Mouse (Mus musculus): ENCODE measurements at regions not wholly inside any gene's neighbourhood (a gene's known extent, or its start where the extent isn't known, plus 50 kb on each side); places are given as distances from the start of the nearest gene placed in this dataset.
"Not testable (repeated sequence)": the region's sequence is repeated elsewhere in the genome, so short reads cannot be mapped to it uniquely, and the experiment has no call there.

DNA sequence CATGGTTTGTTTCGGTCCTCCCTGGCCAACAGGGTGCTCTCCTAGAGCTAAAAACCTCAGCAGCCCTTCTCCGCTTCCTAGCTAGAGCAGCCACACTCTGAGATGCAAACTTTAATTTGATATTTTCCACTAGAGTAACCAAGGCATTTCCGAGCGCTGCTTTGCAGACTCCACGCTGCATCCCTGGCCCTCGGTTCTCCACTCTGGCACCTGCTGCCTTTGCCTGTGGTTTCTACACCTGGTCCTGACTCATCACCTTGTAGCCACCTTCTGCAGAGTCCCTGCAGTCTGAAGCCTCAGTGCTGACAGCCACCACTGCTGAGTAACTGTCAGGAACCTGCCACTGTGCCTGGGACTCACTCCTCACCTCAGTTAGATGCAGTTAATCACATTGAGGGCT is 124.5 kb downstream of the Suds3 start:
- no peak for DNase-seq (ENCODE audit: low spot score)
- H3K9me3 ChIP-seq (ENCODE audit: control insufficient read depth, low read length) = no peaks in the 10 kb centered on the region

DNA sequence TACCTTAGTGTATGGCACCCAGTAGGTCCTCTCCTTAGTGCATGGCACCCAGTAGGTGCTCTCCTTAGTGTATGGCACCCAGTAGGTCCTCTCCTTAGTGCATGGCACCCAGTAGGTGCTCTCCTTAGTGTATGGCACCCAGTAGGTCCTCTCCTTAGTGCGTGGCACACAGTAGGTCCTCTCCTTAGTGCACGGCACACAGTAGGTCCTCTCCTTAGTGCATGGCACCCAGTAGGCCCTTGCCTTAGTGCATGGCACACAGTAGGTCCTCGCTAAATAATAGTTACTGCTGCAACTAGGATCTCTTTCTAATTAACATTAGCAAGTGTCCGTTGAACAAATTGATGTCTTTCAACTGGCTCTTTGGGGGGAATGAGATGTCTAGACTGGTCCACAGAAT is 144.4 kb downstream of the Suds3 start:
- H3K4me2 ChIP-seq (replicated peaks); H3K27me3 ChIP-seq (ENCODE audit: control insufficient read depth, insufficient read depth, low read length); DNase-seq (ENCODE audit: low spot score); H3K4me1 ChIP-seq (replicated peaks; ENCODE audit: control insufficient read depth, insufficient read depth, low read length); H3K27ac ChIP-seq; H3K36me3 ChIP-seq (replicated peaks; ENCODE audit: control insufficient read depth, insufficient read depth); H3K9ac ChIP-seq; ATAC-seq (ENCODE audit: low FRiP score); H3K4me3 ChIP-seq (replicated peaks; ENCODE audit: low read length): not testable (repeated sequence)
- peaks cover 10% of the 10 kb centered on the region; the same call in 1 of the 2 replicates for H3K9me3 ChIP-seq (ENCODE audit: control insufficient read depth, low read length)
- WGBS = 88% methylated on average over 4 of the region's 4 CpGs

More for the DNA sequence above, 124.5 kb downstream of the Suds3 start:
- H3K27ac ChIP-seq = no peak overlapping the region
- H3K9ac ChIP-seq = no peak overlapping the region
- no peak overlapping the region for H3K4me2 ChIP-seq (replicated peaks)
- no peaks in the 10 kb centered on the region for H3K36me3 ChIP-seq (replicated peaks; ENCODE audit: control insufficient read depth, insufficient read depth)
- H3K27me3 ChIP-seq (ENCODE audit: control insufficient read depth, insufficient read depth, low read length) = no peaks in the 10 kb centered on the region
- H3K4me1 ChIP-seq (replicated peaks; ENCODE audit: control insufficient read depth, insufficient read depth, low read length) = no peaks in the 10 kb centered on the region
- no peak for ATAC-seq (ENCODE audit: low FRiP score)
- WGBS = 84% methylated on average over 6 of the region's 6 CpGs
- no peak overlapping the region for H3K4me3 ChIP-seq (replicated peaks; ENCODE audit: low read length)

DNA sequence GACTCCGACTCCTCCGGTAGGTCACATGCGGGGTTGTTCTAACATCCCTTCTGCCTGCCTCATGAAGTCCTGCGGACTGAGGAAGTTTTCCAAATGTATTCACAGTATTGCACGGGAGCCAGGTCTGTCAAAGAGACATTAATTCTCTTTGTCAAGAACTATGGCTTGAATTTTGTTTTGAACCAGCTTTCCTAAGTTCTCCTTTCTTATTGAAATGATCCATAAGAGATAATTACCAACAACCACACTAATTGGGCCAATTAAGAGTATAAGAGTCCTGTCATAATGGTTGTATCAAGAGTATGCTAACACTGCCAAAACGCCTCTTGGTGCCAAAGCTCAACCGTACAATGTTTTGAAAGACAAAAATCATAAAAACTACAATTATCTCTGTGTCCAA is 151.7 kb downstream of the Suds3 start:
- WGBS = 66% methylated on average over 7 of the region's 7 CpGs
- no peak overlapping the region for H3K4me3 ChIP-seq (replicated peaks; ENCODE audit: low read length)
- no peak overlapping the region for H3K9ac ChIP-seq
- H3K9me3 ChIP-seq (ENCODE audit: control insufficient read depth, low read length) = peaks cover 5% of the 10 kb centered on the region; the same call in 1 of the 2 replicates
- no peaks in the 10 kb centered on the region for H3K4me1 ChIP-seq (replicated peaks; ENCODE audit: control insufficient read depth, insufficient read depth, low read length)
- H3K27me3 ChIP-seq (ENCODE audit: control insufficient read depth, insufficient read depth, low read length) = no peaks in the 10 kb centered on the region
- no peak for DNase-seq (ENCODE audit: low spot score)
- no peaks in the 10 kb centered on the region for H3K36me3 ChIP-seq (replicated peaks; ENCODE audit: control insufficient read depth, insufficient read depth)
- H3K4me2 ChIP-seq (replicated peaks) = no peak overlapping the region
- no peak overlapping the region for H3K27ac ChIP-seq
- ATAC-seq (ENCODE audit: low FRiP score) = no peak

DNA sequence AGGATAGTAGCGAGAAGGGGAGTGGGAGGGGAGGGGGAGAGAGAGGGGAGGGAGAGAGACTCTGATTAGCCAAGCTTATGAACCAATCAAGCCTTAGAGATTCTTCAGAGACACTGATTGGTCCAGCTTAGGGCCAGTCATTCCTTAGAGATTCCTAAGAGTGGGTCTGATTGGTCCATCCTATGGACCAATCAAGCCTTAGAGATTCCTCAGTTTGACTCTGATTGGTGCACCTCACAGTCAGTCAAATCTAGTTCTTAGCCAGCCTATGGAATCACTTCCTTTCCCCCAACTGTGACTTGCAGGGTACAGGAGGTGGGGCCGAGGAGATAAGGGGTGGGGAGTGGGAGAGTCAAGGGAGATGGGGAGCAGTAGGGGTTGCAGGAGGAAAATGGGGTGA is 152.8 kb downstream of the Suds3 start:
- Histone ChIP-seq H3K4me2 (replicated peaks) (no peak overlapping the region), H3K9me3 (ENCODE audit: control insufficient read depth, low read length) (peaks cover 5% of the 10 kb centered on the region; the same call in 1 of the 2 replicates), H3K36me3 (replicated peaks; ENCODE audit: control insufficient read depth, insufficient read depth) (no peaks in the 10 kb centered on the region), H3K9ac (no peak overlapping the region), H3K4me3 (replicated peaks; ENCODE audit: low read length) (no peak overlapping the region), H3K27ac (no peak overlapping the region), H3K27me3 (ENCODE audit: control insufficient read depth, insufficient read depth, low read length) (no peaks in the 10 kb centered on the region), H3K4me1 (replicated peaks; ENCODE audit: control insufficient read depth, insufficient read depth, low read length) (no peaks in the 10 kb centered on the region)
- DNase-seq (ENCODE audit: low spot score) = no peak
- 86% methylated on average over 2 of the region's 2 CpGs for WGBS
- no peak for ATAC-seq (ENCODE audit: low FRiP score)

DNA sequence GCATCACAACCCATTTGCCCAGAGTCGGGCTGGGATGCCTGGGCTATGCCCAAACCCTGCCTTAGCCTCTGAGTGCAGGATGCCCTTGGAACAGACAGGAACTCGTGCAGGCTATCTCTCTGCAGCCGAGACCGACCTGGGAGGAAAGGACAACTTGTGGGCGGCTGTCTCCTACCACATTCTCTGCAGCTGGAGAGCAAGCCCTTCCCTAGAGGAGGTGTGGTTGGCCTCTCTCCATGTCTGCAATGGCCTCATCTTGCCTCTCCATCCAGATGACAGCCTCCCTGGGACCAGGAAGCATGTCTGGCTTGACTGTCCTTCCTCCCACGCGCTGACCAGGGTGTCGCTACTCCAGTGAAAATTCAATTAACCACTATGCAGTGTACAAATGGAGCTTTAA is 155.9 kb downstream of the Suds3 start:
- Histone ChIP-seq H3K27ac (no peak overlapping the region), H3K27me3 (ENCODE audit: control insufficient read depth, insufficient read depth, low read length) (no peaks in the 10 kb centered on the region), H3K36me3 (replicated peaks; ENCODE audit: control insufficient read depth, insufficient read depth) (no peaks in the 10 kb centered on the region), H3K4me3 (replicated peaks; ENCODE audit: low read length) (no peak overlapping the region), H3K9ac (no peak overlapping the region), H3K4me1 (replicated peaks; ENCODE audit: control insufficient read depth, insufficient read depth, low read length) (no peaks in the 10 kb centered on the region), H3K4me2 (replicated peaks) (no peak overlapping the region), H3K9me3 (ENCODE audit: control insufficient read depth, low read length) (peaks cover 5% of the 10 kb centered on the region; the same call in 1 of the 2 replicates)
- DNase-seq (ENCODE audit: low spot score) (no peak), ATAC-seq (ENCODE audit: low FRiP score) (no peak)
- WGBS = 83% methylated on average over 8 of the region's 8 CpGs

DNA sequence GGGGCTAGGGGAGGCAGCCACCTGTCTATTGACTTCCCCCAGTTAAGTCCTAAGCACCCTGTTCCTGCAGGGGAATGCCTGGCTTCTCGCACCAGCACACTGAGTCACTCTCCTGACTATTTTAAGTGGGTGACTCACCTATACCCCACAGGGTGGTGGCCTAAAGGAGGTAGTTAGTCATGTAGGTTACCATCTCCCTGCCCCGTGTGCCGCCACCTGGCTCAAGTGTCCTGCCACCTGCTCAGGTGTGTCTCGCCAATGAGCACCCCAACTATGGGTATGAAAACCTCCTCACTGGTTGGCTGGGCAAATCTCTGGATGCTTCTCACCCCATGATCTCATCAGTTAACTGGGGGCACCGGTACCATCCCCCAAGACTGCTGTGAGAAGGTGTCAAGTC is 157.8 kb downstream of the Suds3 start:
- ATAC-seq (ENCODE audit: low FRiP score) (no peak), DNase-seq (ENCODE audit: low spot score) (no peak)
- H3K27me3 ChIP-seq (ENCODE audit: control insufficient read depth, insufficient read depth, low read length) = no peaks in the 10 kb centered on the region
- H3K4me2 ChIP-seq (replicated peaks) = no peak overlapping the region
- H3K36me3 ChIP-seq (replicated peaks; ENCODE audit: control insufficient read depth, insufficient read depth) = no peaks in the 10 kb centered on the region
- peaks cover 5% of the 10 kb centered on the region; the same call in 1 of the 2 replicates for H3K9me3 ChIP-seq (ENCODE audit: control insufficient read depth, low read length)
- H3K27ac ChIP-seq = no peak overlapping the region
- no peaks in the 10 kb centered on the region for H3K4me1 ChIP-seq (replicated peaks; ENCODE audit: control insufficient read depth, insufficient read depth, low read length)
- no peak overlapping the region for H3K4me3 ChIP-seq (replicated peaks; ENCODE audit: low read length)
- no peak overlapping the region for H3K9ac ChIP-seq
- 87% methylated on average over 5 of the region's 5 CpGs for WGBS

DNA sequence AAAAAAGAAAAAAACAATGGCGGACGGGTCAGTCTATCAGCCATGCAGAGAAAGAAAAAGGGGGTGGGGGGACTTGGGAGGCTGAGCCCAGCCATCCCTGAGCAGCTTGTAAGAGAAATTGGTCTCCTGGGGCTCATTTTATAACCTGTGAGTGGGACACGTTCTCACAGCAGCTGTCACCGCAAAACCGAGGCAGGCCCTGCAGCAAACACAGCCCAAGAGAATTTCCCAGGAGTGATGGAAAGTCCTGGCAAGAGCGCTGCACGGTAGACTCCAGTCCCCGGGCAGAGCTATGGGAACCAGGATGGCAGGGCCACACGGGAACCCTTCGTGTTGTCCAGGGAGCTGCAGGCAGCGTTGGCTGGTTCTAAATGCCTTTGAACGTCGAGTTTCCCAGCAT is 159.3 kb downstream of the Suds3 start:
- DNase-seq (ENCODE audit: low spot score) (no peak), ATAC-seq (ENCODE audit: low FRiP score) (no peak)

DNA sequence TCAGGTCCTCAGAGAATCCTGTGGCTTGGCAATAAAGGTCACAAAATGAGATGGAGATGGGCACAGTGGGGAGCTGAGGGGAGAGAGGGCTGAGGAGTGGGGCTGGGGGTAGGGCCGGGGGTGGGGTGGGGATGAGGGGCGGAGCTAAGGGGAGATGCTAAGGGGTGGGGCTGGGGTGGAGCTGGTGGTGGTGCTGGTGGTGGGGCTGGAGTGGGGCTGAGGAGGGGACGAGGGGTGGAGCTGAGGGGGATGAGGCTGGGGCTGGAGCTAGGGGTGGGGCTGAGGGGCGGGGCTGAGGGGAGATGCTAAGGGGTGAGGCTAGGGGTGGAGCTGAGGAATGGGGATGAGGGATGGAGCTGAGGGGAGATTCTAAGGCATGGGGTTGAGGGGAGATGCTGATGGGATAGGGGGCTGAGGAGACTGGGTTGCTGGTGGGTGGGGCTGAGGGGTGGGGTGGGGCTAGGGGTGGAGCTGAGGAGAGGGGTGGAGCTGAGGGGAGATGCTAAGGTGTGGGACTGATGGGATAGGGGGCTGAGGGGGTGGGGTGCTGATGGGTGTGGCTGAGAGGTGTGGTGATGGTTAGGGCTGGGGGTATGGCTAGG is 165.5 kb downstream of the Suds3 start:
- DNase-seq (ENCODE audit: low spot score) (no peak), ATAC-seq (ENCODE audit: low FRiP score) (no peak)
- Histone ChIP-seq H3K27me3 (ENCODE audit: control insufficient read depth, insufficient read depth, low read length) (no peaks in the 10 kb centered on the region), H3K9ac (no peak overlapping the region), H3K27ac (no peak overlapping the region), H3K4me1 (replicated peaks; ENCODE audit: control insufficient read depth, insufficient read depth, low read length) (no peaks in the 10 kb centered on the region), H3K4me2 (replicated peaks) (no peak overlapping the region), H3K9me3 (ENCODE audit: control insufficient read depth, low read length) (no peaks in the 10 kb centered on the region), H3K36me3 (replicated peaks; ENCODE audit: control insufficient read depth, insufficient read depth) (no peaks in the 10 kb centered on the region), H3K4me3 (replicated peaks; ENCODE audit: low read length) (no peak overlapping the region)
- 11% methylated on average over 4 of the region's 4 CpGs for WGBS

More for the DNA sequence above, 159.3 kb downstream of the Suds3 start:
- Histone ChIP-seq H3K9ac (no peak overlapping the region), H3K4me3 (replicated peaks; ENCODE audit: low read length) (no peak overlapping the region), H3K9me3 (ENCODE audit: control insufficient read depth, low read length) (no peaks in the 10 kb centered on the region), H3K27ac (peak overlapping the region; percentile 41; the same call in 1 of the 2 replicates), H3K4me1 (replicated peaks; ENCODE audit: control insufficient read depth, insufficient read depth, low read length) (no peaks in the 10 kb centered on the region), H3K36me3 (replicated peaks; ENCODE audit: control insufficient read depth, insufficient read depth) (no peaks in the 10 kb centered on the region), H3K4me2 (replicated peaks) (no peak overlapping the region), H3K27me3 (ENCODE audit: control insufficient read depth, insufficient read depth, low read length) (no peaks in the 10 kb centered on the region)
- 44% methylated on average over 13 of the region's 13 CpGs for WGBS

DNA sequence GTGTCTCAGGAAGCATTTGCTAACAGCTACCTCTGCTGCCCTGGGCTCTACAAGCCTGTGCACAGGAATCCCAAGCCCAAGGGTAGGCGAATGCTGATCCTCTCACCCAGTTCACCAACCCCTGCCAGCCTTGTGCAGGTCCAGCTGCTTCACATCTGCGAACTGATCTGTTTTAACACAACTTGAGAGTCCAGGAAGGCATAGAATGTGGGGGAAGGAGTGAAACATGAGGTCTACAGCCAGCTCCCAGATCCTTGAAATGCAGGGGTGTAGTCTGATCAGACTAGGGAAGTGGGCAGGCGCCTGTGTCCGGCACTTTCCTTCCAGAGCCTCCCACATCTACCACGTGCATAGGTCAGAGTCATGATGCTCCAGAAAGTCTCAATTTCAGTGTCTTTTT is 181.3 kb downstream of the Suds3 start:
- no peaks in the 10 kb centered on the region for H3K9me3 ChIP-seq (ENCODE audit: control insufficient read depth, low read length)
- no peak overlapping the region for H3K27ac ChIP-seq
- H3K4me3 ChIP-seq (replicated peaks; ENCODE audit: low read length) = no peak overlapping the region
- WGBS = 75% methylated on average over 5 of the region's 5 CpGs
- H3K4me2 ChIP-seq (replicated peaks) = no peak overlapping the region
- no peaks in the 10 kb centered on the region for H3K4me1 ChIP-seq (replicated peaks; ENCODE audit: control insufficient read depth, insufficient read depth, low read length)
- DNase-seq (ENCODE audit: low spot score) (no peak), ATAC-seq (ENCODE audit: low FRiP score) (no peak)
- no peaks in the 10 kb centered on the region for H3K36me3 ChIP-seq (replicated peaks; ENCODE audit: control insufficient read depth, insufficient read depth)
- H3K27me3 ChIP-seq (ENCODE audit: control insufficient read depth, insufficient read depth, low read length) = no peaks in the 10 kb centered on the region
- no peak overlapping the region for H3K9ac ChIP-seq

DNA sequence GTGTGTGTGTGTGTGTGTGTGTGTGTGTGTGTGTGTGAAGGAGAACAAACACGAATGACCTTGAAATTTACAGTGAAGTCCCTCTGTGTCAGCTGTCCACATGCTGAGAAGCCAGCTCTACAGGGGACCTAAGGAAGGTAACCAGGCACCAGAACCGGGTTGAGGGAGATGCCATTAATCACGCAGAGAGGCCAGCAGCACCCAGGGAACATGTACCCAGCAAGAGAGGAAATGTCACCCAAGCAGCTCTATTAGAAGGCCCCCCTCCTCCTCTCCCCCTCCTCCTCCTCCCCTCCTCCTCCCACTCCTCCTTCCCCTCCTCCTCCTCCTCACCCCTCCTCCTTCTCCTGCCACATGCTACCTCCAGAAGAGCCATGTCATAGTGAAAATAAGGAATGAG is 181.8 kb downstream of the Suds3 start:
- Histone ChIP-seq H3K4me2 (replicated peaks) (no peak overlapping the region), H3K36me3 (replicated peaks; ENCODE audit: control insufficient read depth, insufficient read depth) (no peaks in the 10 kb centered on the region), H3K27ac (no peak overlapping the region), H3K4me1 (replicated peaks; ENCODE audit: control insufficient read depth, insufficient read depth, low read length) (no peaks in the 10 kb centered on the region), H3K9me3 (ENCODE audit: control insufficient read depth, low read length) (no peaks in the 10 kb centered on the region), H3K4me3 (replicated peaks; ENCODE audit: low read length) (no peak overlapping the region), H3K27me3 (ENCODE audit: control insufficient read depth, insufficient read depth, low read length) (no peaks in the 10 kb centered on the region), H3K9ac (no peak overlapping the region)
- 51% methylated on average over 2 of the region's 3 CpGs for whole genome bisulfite sequencing
- DNase-seq (ENCODE audit: low spot score) (no peak), ATAC-seq (ENCODE audit: low FRiP score) (no peak)

Data from hindbrain, embryonic 14.5 days (tissue).